Mouse (Mus musculus): ENCODE data around the gene C1qtnf6.

The C1qtnf6 gene

GRCm38 (mm10) chr15:78480991-78481390 is 50.2 kb downstream of the C1qtnf6 start:
- no peak for DNase-seq (ENCODE audit: low read depth, low spot score)

- no peak for DNase-seq (ENCODE audit: low read depth, low spot score)
These were observed 51.1 kb downstream of the C1qtnf6 start for GRCm38 (mm10) chr15:78480111-78480510.

- no peak for DNase-seq (ENCODE audit: low read depth, low spot score)
These were observed 51.7 kb downstream of the C1qtnf6 start for GRCm38 (mm10) chr15:78479470-78479869.

DNA sequence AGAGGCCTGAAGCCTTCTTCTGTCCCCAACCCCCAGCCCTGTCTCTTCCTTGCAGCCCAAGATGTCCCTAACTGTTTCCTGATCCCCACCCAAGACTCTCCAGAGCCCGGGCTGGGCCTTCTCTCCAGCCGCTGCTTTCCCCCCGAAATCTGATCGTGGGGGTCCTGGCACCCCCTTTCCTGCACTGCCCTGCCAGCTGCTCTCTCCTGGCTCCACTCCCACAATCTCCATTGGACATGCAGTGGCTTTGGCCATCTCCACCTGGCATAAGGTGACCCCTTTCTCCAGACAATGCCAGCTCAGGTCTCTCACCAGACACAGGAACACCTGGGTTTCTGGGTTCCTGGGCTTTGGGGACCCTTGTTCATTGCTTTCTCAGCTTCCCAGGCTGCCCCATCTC is 53.1 kb downstream of the C1qtnf6 start:
- DNase-seq (ENCODE audit: low read depth, low spot score): no peak

DNA sequence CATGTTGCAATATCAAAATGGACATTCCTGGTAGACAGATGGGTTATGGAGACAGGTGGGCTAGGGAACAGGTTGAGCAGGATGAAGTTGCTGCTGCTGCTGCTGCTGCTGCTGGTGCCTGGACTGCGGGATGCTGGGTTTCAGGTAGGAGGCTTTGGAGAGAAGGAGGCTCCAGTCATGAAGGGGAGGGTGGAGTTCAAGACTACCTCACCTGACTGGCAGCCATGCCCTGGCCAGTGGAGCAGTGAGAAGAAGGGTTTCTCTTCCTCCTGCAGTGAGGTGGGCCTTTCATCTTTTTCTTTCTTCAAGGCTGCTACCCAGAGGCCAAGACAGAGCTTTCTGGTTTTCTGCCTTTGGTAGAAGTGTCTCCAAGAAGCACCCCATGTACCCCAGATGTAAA is 54.3 kb downstream of the C1qtnf6 start:
- DNase-seq (ENCODE audit: low read depth, low spot score): no peak

DNA sequence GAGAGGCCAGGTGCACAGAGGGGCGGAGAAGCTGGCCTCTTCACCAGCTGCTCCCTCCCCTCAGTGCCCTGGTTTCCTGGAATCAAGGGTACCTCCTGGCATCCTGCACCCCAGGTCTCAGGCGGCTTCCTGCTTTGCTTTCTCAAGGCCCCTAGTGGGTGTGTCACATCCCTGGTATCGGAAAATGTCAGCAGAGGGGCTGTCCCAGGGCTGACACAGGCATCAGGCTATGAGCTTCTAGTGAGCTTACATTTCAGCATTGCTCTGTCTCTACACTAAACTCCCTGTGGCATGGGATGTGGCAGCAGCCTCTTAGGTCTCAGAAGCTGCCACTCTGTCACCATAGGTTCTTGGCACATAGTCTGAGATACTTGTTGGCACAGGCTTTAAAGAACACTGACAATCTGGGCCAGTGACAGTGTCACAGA is 55.6 kb downstream of the C1qtnf6 start:
- no peak for DNase-seq (ENCODE audit: low read depth, low spot score)

GRCm38 (mm10) chr15:78473442-78473841 is 57.8 kb downstream of the C1qtnf6 start:
- DNase-seq (ENCODE audit: low read depth, low spot score): no peak

All from WW6 (cell line).